Mouse (Mus musculus) embryonic fibroblast, embryonic 13.5 days (primary cell): ENCODE results near the gene Fermt2. TPM values are rescaled to one million over a fixed set of nuclear protein-coding genes. Genes with fewer than 3 reads are reported as not detected.
A peak's percentile ranks its signal among the peaks of the same experiment; 100 is the strongest.
"Not testable (repeated sequence)": the region's sequence is repeated elsewhere in the genome, so short reads cannot be mapped to it uniquely, and the experiment has no call there.

ENCODE experiments used
- H3K27ac ChIP-seq: 2 replicates; pipeline ENCODE4 v1.5.1; 2012; ENCODE audit warnings: low read length, control low read depth, inconsistent platforms; ENCODE audit not compliant: insufficient read depth
- H3K4me1 ChIP-seq: 2 replicates; pipeline ENCODE4 v1.6.1; 2011; ENCODE audit warnings: low read length; ENCODE audit not compliant: control insufficient read depth, insufficient read depth
- H3K4me3 ChIP-seq: 2 replicates; pipeline ENCODE4 v1.5.1; 2011; ENCODE audit warnings: mild to moderate bottlenecking, control low read depth, low read length; ENCODE audit not compliant: insufficient read depth
- CTCF ChIP-seq: IDR thresholded peaks from 2 replicates; pipeline ENCODE4 v1.5.1; 2011; ENCODE audit warnings: mild to moderate bottlenecking, control low read depth, low read length, moderate library complexity, borderline replicate concordance; ENCODE audit not compliant: insufficient read depth
- POLR2A ChIP-seq: IDR thresholded peaks from 2 replicates; pipeline ENCODE4 v1.6.1; 2011; ENCODE audit warnings: low read depth, mild to moderate bottlenecking, control low read depth, low read length, moderate library complexity
- polyA plus RNA-seq: library from polyadenylated mRNA; stranded (reverse); fragments of >200 nt; gene quantifications from 2 replicates; pipeline ENCODE4 v1.2.4, GENCODE M21; 2011; ENCODE audit warnings: low read depth; ENCODE audit not compliant: missing spikeins, insufficient read length

Fermt2 gene
- polyA plus RNA-seq, 1 experiment: 244 TPM

DNA sequence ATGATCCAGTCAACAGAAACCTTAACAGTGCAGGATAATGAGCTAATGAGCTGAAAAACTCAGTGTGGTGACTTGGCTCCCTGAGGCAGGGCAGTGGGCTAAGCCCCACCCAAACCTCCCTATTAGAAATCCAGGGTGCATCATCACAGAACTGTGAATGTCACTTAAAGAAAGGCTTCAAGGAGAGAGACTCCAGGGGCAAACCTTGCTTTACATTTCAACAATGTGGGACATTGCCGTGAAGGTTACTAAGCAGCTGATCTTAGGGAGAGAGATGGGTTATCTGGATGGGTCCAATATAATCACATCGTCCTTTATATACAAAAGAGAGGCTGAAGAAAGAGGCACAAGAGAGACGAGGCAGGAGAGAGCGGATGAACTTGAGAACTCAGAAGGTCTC lies 36.0 kb downstream of the Fermt2 start:
- peaks cover 22% of the 10 kb centered on the region for H3K4me1 ChIP-seq
- peak overlapping the region; percentile 84; the same call in 1 of the 2 replicates for H3K27ac ChIP-seq
- H3K4me3 ChIP-seq: no peak overlapping the region
- TF ChIP-seq CTCF: no peak
- TF ChIP-seq POLR2A: no peak

DNA sequence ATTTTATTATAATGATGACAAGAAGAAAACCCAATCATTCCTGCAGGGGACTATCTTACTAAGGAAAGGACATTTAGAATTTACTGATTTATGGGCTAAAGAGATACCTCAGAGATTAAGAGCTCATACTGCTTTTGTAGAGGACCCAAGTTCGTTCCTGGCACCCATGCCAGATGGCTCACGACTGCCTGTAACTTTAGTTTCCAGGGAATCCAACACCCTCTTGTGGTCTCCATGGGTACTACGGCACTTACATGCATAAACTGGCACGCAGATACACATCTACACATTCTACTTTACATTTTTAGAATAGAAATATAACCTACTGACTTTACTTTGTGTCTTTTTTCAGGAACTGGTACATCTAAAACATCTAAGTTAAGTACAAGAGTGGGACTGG lies 37.2 kb downstream of the Fermt2 start:
- TF ChIP-seq POLR2A (no peak), CTCF (no peak)
- Histone ChIP-seq H3K4me3 (no peak overlapping the region), H3K4me1 (peaks cover 22% of the 10 kb centered on the region), H3K27ac (peak overlapping the region; percentile 86)

DNA sequence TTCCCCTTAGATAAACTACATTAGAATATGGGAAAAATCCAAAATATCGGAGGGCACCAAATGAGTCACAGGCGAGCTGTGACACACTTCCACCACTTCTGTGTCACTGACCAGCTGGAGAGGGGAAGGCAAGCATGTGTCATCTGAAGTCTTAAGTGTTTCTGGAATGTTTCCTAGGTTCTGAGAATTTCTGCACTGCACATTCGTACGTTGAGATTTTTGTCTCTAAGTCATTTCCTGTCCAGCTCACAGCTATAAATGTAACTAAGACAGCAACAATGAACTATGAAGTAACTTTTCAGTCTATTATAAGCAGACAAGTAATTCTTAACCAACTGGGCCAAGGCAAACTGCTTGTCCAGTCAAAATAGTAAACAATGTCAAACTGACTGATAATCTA lies 37.9 kb downstream of the Fermt2 start:
- Histone ChIP-seq H3K4me3 (no peak overlapping the region), H3K27ac (peak overlapping the region; percentile 86), H3K4me1 (peaks cover 22% of the 10 kb centered on the region)
- TF ChIP-seq CTCF (no peak), POLR2A (no peak)

DNA sequence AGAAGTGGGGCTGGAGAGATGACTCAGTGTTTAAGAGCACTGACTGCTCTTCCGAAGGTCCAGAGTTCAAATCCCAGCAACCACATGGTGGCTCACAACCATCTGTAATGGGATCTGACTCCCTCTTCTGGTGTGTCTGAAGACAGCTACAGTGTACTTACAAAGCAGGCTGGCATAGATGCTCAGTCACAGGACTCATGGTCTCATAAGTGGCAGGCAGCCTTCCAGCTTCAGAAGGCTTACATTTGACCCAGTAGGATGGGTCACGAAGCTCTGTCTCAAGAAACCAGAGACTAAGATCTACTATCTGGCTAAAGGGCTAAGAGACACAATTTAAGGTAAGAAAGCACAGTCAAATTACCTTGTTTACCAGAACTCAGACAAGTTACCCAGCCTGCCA lies 42.7 kb downstream of the Fermt2 start:
- not testable (repeated sequence) for H3K4me1 ChIP-seq, H3K27ac ChIP-seq, H3K4me3 ChIP-seq

DNA sequence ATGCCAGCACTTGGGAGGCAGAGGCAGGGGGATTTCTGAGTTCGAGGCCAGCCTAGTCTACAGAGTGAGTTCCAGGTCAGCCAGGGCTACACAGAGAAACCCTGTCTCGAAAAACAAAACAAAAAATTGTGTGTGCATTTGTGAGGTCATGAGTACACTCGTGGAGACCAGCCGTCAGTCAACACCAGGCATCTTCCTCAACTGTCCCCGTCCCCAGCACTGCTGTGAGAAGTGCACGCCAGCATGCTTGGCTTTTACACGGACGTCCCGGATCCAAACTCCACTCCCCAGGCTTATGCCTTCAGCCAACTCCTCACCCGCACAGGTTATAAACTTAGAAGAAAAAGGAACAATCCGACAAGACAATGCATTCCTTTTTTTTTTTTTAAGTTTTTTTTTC lies 46.6 kb downstream of the Fermt2 start:
- not testable (repeated sequence) for H3K4me3 ChIP-seq, H3K27ac ChIP-seq
- H3K4me1 ChIP-seq: peaks cover 11% of the 10 kb centered on the region

DNA sequence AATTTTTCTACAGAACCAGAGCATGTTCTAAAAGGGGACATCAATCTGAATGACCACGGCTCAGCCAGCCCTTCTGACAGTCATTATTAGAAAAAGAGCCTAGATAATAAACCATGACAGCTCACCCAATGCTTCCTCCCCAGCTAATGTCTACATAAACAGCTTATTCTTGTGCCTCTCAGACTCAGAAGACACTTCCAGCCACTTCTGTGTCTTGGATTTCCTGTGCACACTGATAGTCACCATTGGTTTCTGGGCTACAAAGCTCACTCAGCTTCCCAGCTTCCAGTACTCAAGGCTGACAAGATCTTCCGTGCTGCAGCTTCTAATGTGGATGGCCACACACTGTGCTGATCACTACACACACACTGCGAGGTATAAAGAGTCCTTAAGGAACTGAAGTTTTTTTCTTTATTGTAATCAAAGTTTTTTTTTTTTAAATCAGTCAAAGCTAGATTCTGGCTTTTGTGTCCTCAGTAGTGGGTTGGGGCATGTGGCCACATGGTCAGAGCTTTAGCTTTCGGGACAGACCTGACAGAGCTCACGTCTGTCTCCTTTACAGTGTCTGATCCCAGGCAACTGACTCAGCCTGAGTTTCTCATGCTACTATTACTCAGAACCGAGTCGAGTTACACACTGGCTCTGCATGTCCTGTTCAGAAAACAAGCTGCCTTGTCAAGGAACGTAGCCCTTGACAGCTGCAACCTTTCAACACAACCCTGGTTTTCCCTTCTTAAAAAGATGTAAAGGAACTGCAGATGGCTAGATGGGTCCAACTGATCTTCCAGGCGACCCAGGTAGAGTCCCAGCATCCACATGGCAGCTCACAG lies 50.7 kb downstream of the Fermt2 start:
- peak overlapping the region; percentile 66 for H3K27ac ChIP-seq
- TF ChIP-seq CTCF (no peak), POLR2A (no peak)
- H3K4me1 ChIP-seq: peaks cover 18% of the 10 kb centered on the region
- H3K4me3 ChIP-seq: no peak overlapping the region

DNA sequence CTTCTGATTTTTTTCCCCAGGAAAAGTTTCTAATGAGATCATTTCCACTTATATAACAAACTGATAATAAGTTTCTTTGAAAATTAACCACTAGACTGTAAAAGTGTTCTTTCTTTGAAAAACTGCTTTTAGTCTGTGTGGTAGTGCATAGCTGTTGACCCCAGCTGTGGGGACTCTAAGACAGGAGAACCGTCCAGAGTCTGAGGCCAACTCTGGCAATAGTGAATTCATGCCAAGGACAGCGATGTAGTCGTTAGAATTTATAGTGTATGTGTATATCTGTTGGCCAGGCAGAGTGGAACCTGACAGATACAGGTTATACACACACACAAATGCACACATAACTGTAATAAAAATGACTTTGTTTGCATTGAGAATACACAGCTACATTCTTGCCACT lies 51.4 kb downstream of the Fermt2 start:
- no peak for TF ChIP-seq POLR2A
- TF ChIP-seq CTCF: no peak
- Histone ChIP-seq H3K4me1 (peaks cover 18% of the 10 kb centered on the region), H3K27ac (peak overlapping the region; percentile 66; the same call in 1 of the 2 replicates), H3K4me3 (no peak overlapping the region)

DNA sequence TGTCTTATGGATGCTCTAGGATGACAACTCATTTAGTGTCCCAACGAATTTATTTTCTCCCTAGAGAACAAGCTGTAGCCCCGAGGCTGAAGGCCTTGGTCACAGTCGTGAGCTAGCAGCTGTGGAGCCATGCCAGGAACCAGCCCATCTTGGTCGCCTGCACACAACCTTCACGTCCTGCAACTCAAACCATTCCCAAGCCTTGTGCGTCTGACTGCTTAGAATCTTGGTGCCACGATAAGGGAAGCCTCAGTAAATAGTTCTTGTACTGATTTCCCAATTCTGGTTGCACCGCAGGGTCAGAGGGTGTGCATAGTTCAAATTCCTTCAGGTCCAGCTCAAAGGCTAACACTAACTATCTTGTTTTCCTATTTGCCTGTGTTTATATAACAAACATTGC lies 52.3 kb downstream of the Fermt2 start:
- Histone ChIP-seq H3K4me3 (no peak overlapping the region), H3K27ac (no peak overlapping the region), H3K4me1 (peaks cover 18% of the 10 kb centered on the region)
- no peak for TF ChIP-seq CTCF
- TF ChIP-seq POLR2A: no peak

DNA sequence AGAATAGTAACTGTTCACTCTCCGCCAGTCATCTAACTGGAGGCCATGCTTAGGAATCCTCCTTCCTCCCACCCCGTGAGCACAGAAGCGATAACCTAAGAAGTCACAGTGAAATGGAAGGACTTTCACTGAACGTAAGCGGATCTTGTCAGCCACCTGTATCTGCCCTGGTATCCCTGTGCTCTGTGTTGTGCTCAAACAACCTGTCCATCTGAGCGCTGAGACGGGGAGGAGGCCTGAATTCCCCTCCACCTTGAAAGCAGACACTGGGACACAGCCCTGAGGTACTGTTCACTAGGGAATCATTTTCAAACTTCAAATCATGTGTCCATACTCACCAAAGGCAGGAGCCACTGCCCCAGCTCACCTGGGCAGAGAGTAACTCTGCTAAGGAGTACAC lies 52.9 kb downstream of the Fermt2 start:
- peaks cover 18% of the 10 kb centered on the region for H3K4me1 ChIP-seq
- no peak overlapping the region for H3K4me3 ChIP-seq
- H3K27ac ChIP-seq: no peak overlapping the region
- TF ChIP-seq POLR2A (no peak), CTCF (no peak)

DNA sequence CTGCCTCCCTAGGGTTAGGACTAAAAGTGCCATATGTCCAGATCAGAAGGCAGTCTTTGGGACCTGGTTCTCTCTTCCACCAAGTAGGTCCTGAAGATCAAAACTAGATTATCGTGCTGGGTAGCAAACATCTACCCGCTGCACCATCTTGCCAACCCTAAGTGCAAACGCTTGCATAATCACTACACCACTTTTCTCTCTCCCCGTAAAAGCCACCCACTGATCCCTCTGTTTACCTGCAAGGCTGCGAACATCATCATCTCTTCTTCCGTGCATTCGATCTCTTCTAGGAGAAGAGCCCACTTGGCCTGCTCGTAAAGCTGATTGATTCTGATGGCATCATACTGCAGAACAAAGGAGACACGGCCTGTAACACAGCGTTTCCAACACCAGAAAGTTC lies 57.4 kb downstream of the Fermt2 start:
- TF ChIP-seq POLR2A (no peak), CTCF (no peak)
- Histone ChIP-seq H3K4me1 (peaks cover 4% of the 10 kb centered on the region), H3K27ac (no peak overlapping the region), H3K4me3 (no peak overlapping the region)

DNA sequence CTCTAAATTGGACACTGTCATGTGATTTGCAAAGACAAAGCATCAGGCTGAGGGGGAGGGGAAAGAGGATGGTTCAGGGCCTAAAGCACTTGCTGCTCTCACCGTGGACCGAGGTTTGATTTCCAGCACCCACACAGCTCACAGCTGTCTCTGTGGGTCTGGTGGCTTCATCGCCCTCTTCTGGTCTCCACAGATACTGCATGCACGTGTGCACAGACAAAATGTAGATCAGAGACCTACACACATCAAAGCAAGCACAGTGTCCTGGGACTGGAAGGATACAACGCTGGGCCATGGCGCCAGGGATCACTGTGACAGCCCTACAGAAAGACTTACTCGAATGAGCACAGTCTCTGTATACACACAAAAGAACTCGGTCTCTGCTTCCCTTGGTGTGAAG lies 60.5 kb downstream of the Fermt2 start:
- no peak overlapping the region for H3K4me3 ChIP-seq
- H3K27ac ChIP-seq: no peak overlapping the region
- H3K4me1 ChIP-seq: peaks cover 4% of the 10 kb centered on the region
- no peak for TF ChIP-seq CTCF
- no peak for TF ChIP-seq POLR2A

DNA sequence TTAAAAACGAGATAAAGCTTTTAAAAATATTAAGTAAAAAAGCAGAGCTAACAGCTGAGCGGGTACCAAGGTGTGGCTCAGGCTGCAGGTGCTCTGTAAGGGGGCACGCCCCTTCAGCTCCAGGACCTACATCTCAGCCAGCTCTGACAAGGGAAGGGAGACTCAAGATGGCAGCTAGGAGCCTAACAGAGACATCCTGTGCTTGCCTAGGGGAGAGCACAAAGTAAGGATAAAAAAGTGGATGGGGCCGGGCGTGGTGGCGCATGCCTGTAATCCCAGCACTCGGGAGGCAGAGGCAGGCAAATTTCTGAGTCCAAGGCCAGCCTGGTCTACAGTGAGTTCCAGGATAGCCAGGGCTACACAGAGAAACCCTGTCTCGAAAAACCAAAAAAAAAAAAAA lies 63.5 kb downstream of the Fermt2 start:
- peaks cover 13% of the 10 kb centered on the region for H3K4me1 ChIP-seq
- not testable (repeated sequence) for H3K4me3 ChIP-seq, H3K27ac ChIP-seq
